Mouse (Mus musculus) bone marrow macrophage, adult 2 months (primary cell): ENCODE measurements around the gene Exosc5.

Experiments
- CTCF ChIP-seq: IDR thresholded peaks from 2 replicates; pipeline ENCODE4 v1.5.1; 2012; ENCODE audit warnings: low read depth, mild to moderate bottlenecking, low read length, moderate library complexity
- POLR2A ChIP-seq: IDR thresholded peaks from 2 replicates; pipeline ENCODE4 v1.6.1; 2012; ENCODE audit warnings: mild to moderate bottlenecking, low read depth, low read length, borderline replicate concordance

GRCm38 (mm10) chr7:25717478-25717877 is 58.5 kb downstream of the Exosc5 start:
- TF ChIP-seq CTCF, result no peak
- TF ChIP-seq POLR2A, result no peak
